Mouse (Mus musculus): ENCODE data around the gene Unc45b. TPM values are rescaled to one million over a fixed set of nuclear protein-coding genes. Genes with fewer than 3 reads are reported as not detected.
"Not testable (repeated sequence)": the region's sequence is repeated elsewhere in the genome, so short reads cannot be mapped to it uniquely, and the experiment has no call there.

The Unc45b gene
- polyA plus RNA-seq, 1 experiment from 2014 or later, result 206 TPM

- 87% methylated on average over 6 of the region's 6 CpGs for WGBS
- H3K4me3 ChIP-seq (ENCODE audit: control insufficient read depth in 1 of 2, insufficient read depth in 1 of 2, low read depth in 1 of 2, low read length in 2 of 2), result no peak overlapping the region
- H3K9ac ChIP-seq (ENCODE audit: low read length), result no peak overlapping the region
- ATAC-seq (ENCODE audit: insufficient number of reproducible peaks, insufficient read depth, low FRiP score, low read depth), result no peak
- H3K9me3 ChIP-seq (ENCODE audit: control insufficient read depth, low read length), result no peaks in the 10 kb centered on the region
- H3K36me3 ChIP-seq (ENCODE audit: control insufficient read depth, insufficient read depth, low read length), result peaks cover 35% of the 10 kb centered on the region
- peaks cover 5 to 19% of the 10 kb centered on the region in 2 experiments; a peak in 3 of 4 replicates for H3K4me1 ChIP-seq (ENCODE audit: control insufficient read depth in 2 of 2, insufficient read depth in 2 of 2, low read length in 2 of 2)
- H3K27me3 ChIP-seq (ENCODE audit: control insufficient read depth, insufficient read depth, low read length), result no peaks in the 10 kb centered on the region
- no peak overlapping the region for H3K4me2 ChIP-seq (ENCODE audit: low read length)
- H3K27ac ChIP-seq (replicated peaks in 1 of 2; ENCODE audit: control insufficient read depth in 1 of 2, insufficient read depth in 1 of 2, low read depth in 2 of 2, low read length in 2 of 2), result no peak overlapping the region
These were observed 77.3 kb downstream of the Unc45b start for GRCm38 (mm10) chr11:82987621-82988020.

DNA sequence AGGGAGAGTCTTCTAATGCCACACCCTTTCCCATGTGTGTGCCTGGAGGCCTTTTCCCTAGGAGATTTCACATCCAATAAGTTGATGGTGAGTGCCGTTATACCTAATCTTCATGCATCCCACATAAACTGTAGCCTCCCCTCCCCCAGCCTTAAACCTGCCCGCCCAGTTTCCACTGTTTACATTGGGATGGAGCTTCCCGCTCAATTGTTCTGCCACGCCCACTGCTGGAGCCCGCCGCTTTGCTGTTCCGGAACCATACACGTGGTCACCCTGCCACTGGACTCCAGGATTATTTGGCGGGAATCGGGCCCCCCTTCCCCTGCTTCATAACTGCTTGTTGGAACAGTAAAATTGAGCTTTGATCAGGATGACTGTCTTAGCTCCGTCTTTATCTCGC lies 79.0 kb downstream of the Unc45b start:
- no peak overlapping the region for H3K27ac ChIP-seq (replicated peaks in 1 of 2; ENCODE audit: control insufficient read depth in 1 of 2, insufficient read depth in 1 of 2, low read depth in 2 of 2, low read length in 2 of 2)
- H3K9me3 ChIP-seq (ENCODE audit: control insufficient read depth, low read length), result no peaks in the 10 kb centered on the region
- peak overlapping the region; percentile 4 to 16; a peak in 3 of 4 replicates for H3K4me3 ChIP-seq (ENCODE audit: control insufficient read depth in 1 of 2, insufficient read depth in 1 of 2, low read depth in 1 of 2, low read length in 2 of 2)
- peaks cover 27% of the 10 kb centered on the region for H3K36me3 ChIP-seq (ENCODE audit: control insufficient read depth, insufficient read depth, low read length)
- ATAC-seq (ENCODE audit: insufficient number of reproducible peaks, insufficient read depth, low FRiP score, low read depth), result no peak
- no peaks in the 10 kb centered on the region for H3K27me3 ChIP-seq (ENCODE audit: control insufficient read depth, insufficient read depth, low read length)
- 27% methylated on average over 12 of the region's 12 CpGs for WGBS
- peak overlapping the region; percentile 79 for H3K9ac ChIP-seq (ENCODE audit: low read length)
- H3K4me1 ChIP-seq (ENCODE audit: control insufficient read depth in 2 of 2, insufficient read depth in 2 of 2, low read length in 2 of 2), result peaks cover 5 to 19% of the 10 kb centered on the region in 2 experiments; a peak in 3 of 4 replicates
- H3K4me2 ChIP-seq (ENCODE audit: low read length), result peak overlapping the region; percentile 90

- H3K27me3 ChIP-seq (ENCODE audit: control insufficient read depth, insufficient read depth, low read length); H3K9me3 ChIP-seq (ENCODE audit: control insufficient read depth, low read length): not testable (repeated sequence)
- H3K4me1 ChIP-seq (ENCODE audit: control insufficient read depth in 2 of 2, insufficient read depth in 2 of 2, low read length in 2 of 2), result peaks cover 5 to 19% of the 10 kb centered on the region in 2 experiments; a peak in 3 of 4 replicates
- H3K9ac ChIP-seq (ENCODE audit: low read length), result peak overlapping the region; percentile 79
- 6% methylated on average over 19 of the region's 19 CpGs for WGBS
- H3K4me3 ChIP-seq (ENCODE audit: control insufficient read depth in 1 of 2, insufficient read depth in 1 of 2, low read depth in 1 of 2, low read length in 2 of 2), result peak overlapping the region; percentile 57 to 82
- peak; percentile 74 for ATAC-seq (ENCODE audit: insufficient number of reproducible peaks, insufficient read depth, low FRiP score, low read depth)
- peak overlapping the region; percentile 90 for H3K4me2 ChIP-seq (ENCODE audit: low read length)
- peak overlapping the region; percentile 87 to 96 for H3K27ac ChIP-seq (replicated peaks in 1 of 2; ENCODE audit: control insufficient read depth in 1 of 2, insufficient read depth in 1 of 2, low read depth in 2 of 2, low read length in 2 of 2)
- H3K36me3 ChIP-seq (ENCODE audit: control insufficient read depth, insufficient read depth, low read length), result peaks cover 17% of the 10 kb centered on the region
These were observed 80.4 kb downstream of the Unc45b start for GRCm38 (mm10) chr11:82990612-82991385.

DNA sequence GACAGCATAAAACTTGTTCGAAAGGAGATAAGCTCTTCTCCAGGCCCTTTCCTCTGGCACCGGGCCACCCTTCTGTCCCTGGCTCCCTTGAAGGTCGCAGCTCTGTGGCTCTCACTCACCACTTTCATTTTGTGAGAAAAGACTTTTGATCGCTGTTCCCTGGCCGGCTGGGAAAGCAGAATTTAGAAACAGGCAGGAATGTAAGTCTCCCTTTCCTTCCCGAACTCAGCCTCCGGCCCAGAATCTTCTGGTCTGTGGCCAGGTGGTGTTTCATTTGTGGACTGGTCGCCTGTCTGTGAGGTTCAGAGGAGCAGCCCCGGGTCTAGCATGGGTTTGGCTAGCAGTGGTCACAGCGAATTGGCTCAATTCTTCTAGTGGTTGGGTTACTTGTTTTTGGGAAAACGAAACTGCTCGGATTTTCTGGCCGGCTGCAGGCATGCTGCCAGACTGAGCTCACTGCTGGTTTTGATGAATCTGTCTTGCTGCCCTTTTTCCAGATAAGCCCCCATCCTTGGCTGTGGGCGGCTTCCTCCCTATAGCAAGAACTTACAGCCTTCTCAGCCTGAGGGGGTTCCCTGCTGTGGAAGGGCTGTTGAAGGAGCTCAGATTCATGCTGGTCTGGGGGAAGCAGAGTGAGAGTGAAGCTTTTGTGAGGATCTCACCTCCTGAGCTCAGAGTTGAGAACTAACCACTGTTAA lies 81.3 kb downstream of the Unc45b start, which contains the start of gene Slfn9:
Gene Slfn9, minus strand, starts transcription at position 362 of the 698 bp plus-strand sequence.
- Histone ChIP-seq H3K4me3 (ENCODE audit: control insufficient read depth in 1 of 2, insufficient read depth in 1 of 2, low read depth in 1 of 2, low read length in 2 of 2) (peak within 1 kb of the TSS; percentile 57 to 82), H3K9ac (ENCODE audit: low read length) (peak within 1 kb of the TSS; percentile 79), H3K4me1 (ENCODE audit: control insufficient read depth in 2 of 2, insufficient read depth in 2 of 2, low read length in 2 of 2) (peaks cover 5 to 19% of the 10 kb centered on the region in 2 experiments; a peak in 3 of 4 replicates), H3K27me3 (ENCODE audit: control insufficient read depth, insufficient read depth, low read length) (no peaks in the 10 kb centered on the region), H3K36me3 (ENCODE audit: control insufficient read depth, insufficient read depth, low read length) (peaks cover 13% of the 10 kb centered on the region), H3K27ac (replicated peaks in 1 of 2; ENCODE audit: control insufficient read depth in 1 of 2, insufficient read depth in 1 of 2, low read depth in 2 of 2, low read length in 2 of 2) (peak within 1 kb of the TSS; percentile 87 to 96), H3K9me3 (ENCODE audit: control insufficient read depth, low read length) (no peaks in the 10 kb centered on the region), H3K4me2 (ENCODE audit: low read length) (peak within 1 kb of the TSS; percentile 90)
- ATAC-seq (ENCODE audit: insufficient number of reproducible peaks, insufficient read depth, low FRiP score, low read depth), result peak; percentile 39; the same call in 1 of the 2 replicates
- WGBS, result 1% methylated on average over 14 of the region's 14 CpGs

Small RNA genes within 50 kb of the gene (microRNA-seq; reads per million reads assigned to microRNA genes)
- gene Mir7679, result not detected

Other genes starting within 250 kb of the Unc45b start
- gene Cct6b, start 146.2 kb upstream of the Unc45b start, polyA plus RNA-seq (2014; fragmentation: Nextera tagmentation; extraction: Ambion mirVana), result 0.38 and 0.47 TPM in 2 replicates
- 24.4 and 27.1 TPM in 2 replicates for gene Zfp830, start 146.2 kb upstream of the Unc45b start, polyA plus RNA-seq (2014; fragmentation: Nextera tagmentation; extraction: Ambion mirVana)
- gene Lig3, start 129.4 kb upstream of the Unc45b start, polyA plus RNA-seq (2014; fragmentation: Nextera tagmentation; extraction: Ambion mirVana), result 22.9 and 25.4 TPM in 2 replicates
- gene Rffl, start 39.3 kb upstream of the Unc45b start, polyA plus RNA-seq (2014; fragmentation: Nextera tagmentation; extraction: Ambion mirVana), result 3.7 and 3.8 TPM in 2 replicates
- 15.0 and 15.8 TPM in 2 replicates for gene Rad51d, start 19.9 kb upstream of the Unc45b start, polyA plus RNA-seq (2014; fragmentation: Nextera tagmentation; extraction: Ambion mirVana)
- 0.09 and 0.35 TPM in 2 replicates for gene Fndc8, start 18.4 kb upstream of the Unc45b start, polyA plus RNA-seq (2014; fragmentation: Nextera tagmentation; extraction: Ambion mirVana)
- gene Nle1, start 2.1 kb upstream of the Unc45b start, polyA plus RNA-seq (2014; fragmentation: Nextera tagmentation; extraction: Ambion mirVana), result 18.8 and 19.0 TPM in 2 replicates
- 6.2 and 6.8 TPM in 2 replicates for gene Slfn5, start 40.8 kb downstream of the Unc45b start, polyA plus RNA-seq (2014; fragmentation: Nextera tagmentation; extraction: Ambion mirVana)
- 12.4 and 13.8 TPM in 2 replicates for gene Slfn9, start 81.3 kb downstream of the Unc45b start, polyA plus RNA-seq (2014; fragmentation: Nextera tagmentation; extraction: Ambion mirVana)
- gene Slfn8, start 110.3 kb downstream of the Unc45b start, polyA plus RNA-seq (2014; fragmentation: Nextera tagmentation; extraction: Ambion mirVana), result 0.58 TPM in 2 replicates
- gene Slfn2, start 154.6 kb downstream of the Unc45b start, polyA plus RNA-seq (2014; fragmentation: Nextera tagmentation; extraction: Ambion mirVana), result 4.5 and 5.5 TPM in 2 replicates
- 0.11 and 0.80 TPM in 2 replicates for gene Slfn1, start 206.3 kb downstream of the Unc45b start, polyA plus RNA-seq (2014; fragmentation: Nextera tagmentation; extraction: Ambion mirVana)

Measured in heart, embryonic 14.5 days (tissue).